Mouse (Mus musculus): ENCODE data around the gene Cdk5rap2. TPM values are rescaled to one million over a fixed set of nuclear protein-coding genes. Genes with fewer than 3 reads are reported as not detected.

Gene Cdk5rap2
- total and polyA plus RNA-seq, 2 experiments from 2014 or later = 2.8 to 6.1 TPM

DNA sequence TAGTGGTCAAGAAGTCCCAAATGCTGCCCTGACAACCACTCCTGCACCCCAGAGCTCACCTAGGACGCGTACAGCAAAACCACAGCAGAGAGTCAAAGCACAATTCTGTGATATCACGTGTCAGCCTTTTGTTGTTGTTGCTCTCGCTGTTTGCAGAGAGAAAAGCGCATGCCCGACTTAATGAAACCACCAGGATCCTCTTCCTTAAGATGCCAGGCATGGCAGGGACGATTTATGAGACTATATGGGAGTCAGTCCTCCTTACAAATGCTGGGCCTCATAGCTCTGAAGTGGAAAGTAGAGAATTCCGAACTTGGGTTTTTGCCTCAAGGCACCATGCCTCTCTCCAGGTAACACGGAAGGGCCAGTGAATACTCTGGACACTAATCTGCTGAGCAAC, 82.2 kb downstream of the Cdk5rap2 start:
- Histone ChIP-seq H3K36me3 (replicated peaks; ENCODE audit: control insufficient read depth, insufficient read depth, low read length) (0 out of 2 replicates have a peak, but pooled peaks cover 7% of the 10 kb centered on the region), H3K27ac (ENCODE audit: low read depth) (no peak overlapping the region), H3K4me2 (ENCODE audit: low read depth, low read length) (no peak overlapping the region), H3K27me3 (ENCODE audit: control insufficient read depth, insufficient read depth, low read length) (no peaks in the 10 kb centered on the region), H3K9me3 (replicated peaks; ENCODE audit: control insufficient read depth, low read length) (no peaks in the 10 kb centered on the region), H3K4me1 (ENCODE audit: control insufficient read depth, insufficient read depth) (no peaks in the 10 kb centered on the region), H3K4me3 (ENCODE audit: low read depth, low read length) (no peak overlapping the region), H3K9ac (replicated peaks; ENCODE audit: low read depth, low read length) (no peak overlapping the region)
- WGBS = 91% methylated on average over 9 of the region's 9 CpGs
- TF ChIP-seq CTCF (IDR thresholded peaks at IDR 0.05; ENCODE audit: low read depth) (no peak), EP300 (IDR thresholded peaks at IDR 0.05; ENCODE audit: low read depth) (no peak)
- no peak for DNase-seq (ENCODE audit: low spot score)
- ATAC-seq (ENCODE audit: insufficient read depth, low read depth) = no peak

DNA sequence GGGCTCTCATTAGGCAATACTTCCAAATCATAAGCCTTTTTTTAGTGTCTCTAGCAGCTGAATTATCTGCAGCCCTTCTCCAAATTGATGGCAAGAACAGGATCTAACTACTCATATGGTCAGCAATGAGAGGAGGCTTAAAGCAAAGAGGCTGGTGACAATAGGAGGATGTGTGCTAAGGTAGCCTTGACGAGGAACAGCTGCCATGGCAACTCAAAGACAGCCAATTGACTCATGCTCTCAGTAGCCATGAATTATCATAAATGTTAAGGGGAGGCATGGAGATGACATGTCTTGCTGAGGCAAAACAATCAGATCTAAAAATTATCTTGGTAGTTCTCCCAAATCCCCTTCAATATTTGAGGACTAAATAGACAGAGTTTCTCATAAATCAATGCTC, 82.8 kb downstream of the Cdk5rap2 start:
- Histone ChIP-seq H3K4me3 (ENCODE audit: low read depth, low read length) (no peak overlapping the region), H3K27me3 (ENCODE audit: control insufficient read depth, insufficient read depth, low read length) (no peaks in the 10 kb centered on the region), H3K4me2 (ENCODE audit: low read depth, low read length) (no peak overlapping the region), H3K4me1 (ENCODE audit: control insufficient read depth, insufficient read depth) (no peaks in the 10 kb centered on the region), H3K9ac (replicated peaks; ENCODE audit: low read depth, low read length) (no peak overlapping the region), H3K9me3 (replicated peaks; ENCODE audit: control insufficient read depth, low read length) (no peaks in the 10 kb centered on the region), H3K27ac (ENCODE audit: low read depth) (no peak overlapping the region), H3K36me3 (replicated peaks; ENCODE audit: control insufficient read depth, insufficient read depth, low read length) (0 out of 2 replicates have a peak, but pooled peaks cover 7% of the 10 kb centered on the region)
- WGBS = 76% methylated on average over 1 of the region's 1 CpGs
- TF ChIP-seq EP300 (IDR thresholded peaks at IDR 0.05; ENCODE audit: low read depth) = no peak
- no peak for TF ChIP-seq CTCF (IDR thresholded peaks at IDR 0.05; ENCODE audit: low read depth)
- DNase-seq (ENCODE audit: low spot score) (no peak), ATAC-seq (ENCODE audit: insufficient read depth, low read depth) (no peak)

DNA sequence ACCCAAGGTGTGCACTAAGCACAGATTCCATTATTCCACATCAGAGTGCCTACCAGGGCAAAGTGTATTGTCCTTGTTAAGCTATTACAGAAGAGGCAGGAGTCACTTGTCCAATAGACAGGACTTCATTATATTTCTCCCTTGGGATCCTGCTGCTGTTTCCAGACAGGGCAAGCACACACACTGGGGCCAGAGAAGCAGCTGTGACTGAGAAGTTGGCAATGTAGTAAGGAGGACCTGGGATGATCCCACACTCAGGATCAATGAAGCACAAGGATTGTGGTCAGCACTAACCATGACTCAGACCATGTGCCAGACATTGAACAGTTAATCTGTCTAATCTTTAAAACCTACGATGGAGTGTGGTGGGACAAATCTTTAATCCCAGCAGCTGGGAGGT, 88.7 kb downstream of the Cdk5rap2 start:
- TF ChIP-seq CTCF (IDR thresholded peaks at IDR 0.05; ENCODE audit: low read depth) = no peak
- peaks cover 14% of the 10 kb centered on the region for H3K36me3 ChIP-seq (replicated peaks; ENCODE audit: control insufficient read depth, insufficient read depth, low read length)
- no peak overlapping the region for H3K9ac ChIP-seq (replicated peaks; ENCODE audit: low read depth, low read length)
- 48% methylated on average over 1 of the region's 1 CpGs for WGBS
- no peak overlapping the region for H3K4me2 ChIP-seq (ENCODE audit: low read depth, low read length)
- H3K27ac ChIP-seq (ENCODE audit: low read depth) = no peak overlapping the region
- H3K4me3 ChIP-seq (ENCODE audit: low read depth, low read length) = no peak overlapping the region
- no peak for ATAC-seq (ENCODE audit: insufficient read depth, low read depth)
- DNase-seq (ENCODE audit: low spot score) = no peak
- no peaks in the 10 kb centered on the region for H3K9me3 ChIP-seq (replicated peaks; ENCODE audit: control insufficient read depth, low read length)
- H3K27me3 ChIP-seq (ENCODE audit: control insufficient read depth, insufficient read depth, low read length) = no peaks in the 10 kb centered on the region
- no peaks in the 10 kb centered on the region for H3K4me1 ChIP-seq (ENCODE audit: control insufficient read depth, insufficient read depth)

DNA sequence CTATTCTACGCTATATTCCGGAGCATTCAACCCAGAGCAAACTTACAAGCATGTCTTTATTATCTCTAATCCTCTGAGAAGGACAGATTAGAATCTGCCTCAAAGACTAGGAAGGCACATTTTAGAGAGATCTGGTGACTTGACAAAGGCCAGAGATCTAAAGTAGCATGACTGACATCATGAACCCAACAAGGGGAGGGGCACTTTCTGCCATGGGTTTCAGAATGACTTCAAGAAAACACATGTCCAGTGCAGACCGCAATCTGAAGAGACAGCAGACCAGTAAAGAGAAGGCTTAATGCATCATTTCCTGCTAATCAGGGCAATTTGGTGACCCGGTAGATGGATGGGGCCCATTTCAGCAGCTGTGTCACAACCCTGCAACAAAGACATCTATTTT, 98.1 kb downstream of the Cdk5rap2 start:
- ATAC-seq (ENCODE audit: insufficient read depth, low read depth) (no peak), DNase-seq (ENCODE audit: low spot score) (no peak)
- TF ChIP-seq EP300 (IDR thresholded peaks at IDR 0.05; ENCODE audit: low read depth) = no peak
- no peak for TF ChIP-seq CTCF (IDR thresholded peaks at IDR 0.05; ENCODE audit: low read depth)
- Histone ChIP-seq H3K27ac (ENCODE audit: low read depth) (no peak overlapping the region), H3K4me2 (ENCODE audit: low read depth, low read length) (no peak overlapping the region), H3K27me3 (ENCODE audit: control insufficient read depth, insufficient read depth, low read length) (no peaks in the 10 kb centered on the region), H3K9me3 (replicated peaks; ENCODE audit: control insufficient read depth, low read length) (no peaks in the 10 kb centered on the region), H3K9ac (replicated peaks; ENCODE audit: low read depth, low read length) (no peak overlapping the region), H3K4me1 (ENCODE audit: control insufficient read depth, insufficient read depth) (no peaks in the 10 kb centered on the region), H3K4me3 (ENCODE audit: low read depth, low read length) (no peak overlapping the region), H3K36me3 (replicated peaks; ENCODE audit: control insufficient read depth, insufficient read depth, low read length) (peaks cover 29% of the 10 kb centered on the region)
- WGBS = 83% methylated on average over 4 of the region's 4 CpGs

DNA sequence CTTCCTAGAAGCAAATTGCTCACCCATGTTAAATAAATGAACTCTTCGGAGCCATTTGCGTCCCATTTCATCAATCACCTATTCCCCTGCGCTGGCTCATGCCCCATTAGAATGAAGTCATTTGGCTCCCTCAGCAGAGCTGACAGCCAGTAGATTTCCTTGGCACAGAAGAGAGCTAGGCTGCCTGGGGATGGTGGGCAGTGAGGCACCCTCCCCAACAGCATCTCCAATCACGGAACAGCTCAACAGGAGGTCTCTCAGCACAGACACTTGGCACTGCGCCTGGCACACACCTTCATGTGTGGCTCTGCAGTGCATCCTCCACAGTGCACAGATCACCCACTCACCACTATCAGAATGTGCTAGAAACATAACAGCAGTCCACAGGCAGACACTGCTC, 98.7 kb downstream of the Cdk5rap2 start:
- no peaks in the 10 kb centered on the region for H3K9me3 ChIP-seq (replicated peaks; ENCODE audit: control insufficient read depth, low read length)
- DNase-seq (ENCODE audit: low spot score) (no peak), ATAC-seq (ENCODE audit: insufficient read depth, low read depth) (peak; percentile 36; the same call in 1 of the 2 replicates)
- H3K9ac ChIP-seq (replicated peaks; ENCODE audit: low read depth, low read length) = no peak overlapping the region
- peaks cover 23% of the 10 kb centered on the region for H3K36me3 ChIP-seq (replicated peaks; ENCODE audit: control insufficient read depth, insufficient read depth, low read length)
- no peaks in the 10 kb centered on the region for H3K4me1 ChIP-seq (ENCODE audit: control insufficient read depth, insufficient read depth)
- no peak overlapping the region for H3K4me2 ChIP-seq (ENCODE audit: low read depth, low read length)
- 62% methylated on average over 5 of the region's 5 CpGs for WGBS
- no peak overlapping the region for H3K27ac ChIP-seq (ENCODE audit: low read depth)
- no peaks in the 10 kb centered on the region for H3K27me3 ChIP-seq (ENCODE audit: control insufficient read depth, insufficient read depth, low read length)
- no peak overlapping the region for H3K4me3 ChIP-seq (ENCODE audit: low read depth, low read length)
- TF ChIP-seq EP300 (IDR thresholded peaks at IDR 0.05; ENCODE audit: low read depth) = no peak
- TF ChIP-seq CTCF (IDR thresholded peaks at IDR 0.05; ENCODE audit: low read depth) = no peak

DNA sequence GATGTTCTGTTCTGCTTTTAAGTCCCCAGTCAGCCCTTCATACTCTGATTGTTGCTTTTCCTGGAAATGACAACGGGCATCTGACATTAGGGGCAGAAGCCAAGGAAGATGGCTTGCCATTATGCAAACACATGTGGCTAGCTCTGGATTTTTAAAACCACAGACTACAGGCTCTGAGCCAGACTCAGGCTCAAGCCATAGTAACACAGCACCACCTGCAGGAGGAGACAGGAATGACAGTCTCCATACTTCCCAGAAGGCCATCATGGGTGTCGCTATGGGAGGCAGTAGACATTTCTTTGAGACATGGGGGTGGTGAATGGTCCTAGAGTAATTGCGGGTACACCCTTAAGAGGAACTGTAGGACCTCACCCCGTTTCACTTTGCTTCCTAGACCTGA, 103.0 kb downstream of the Cdk5rap2 start:
- Histone ChIP-seq H3K4me1 (ENCODE audit: control insufficient read depth, insufficient read depth) (no peaks in the 10 kb centered on the region), H3K9ac (replicated peaks; ENCODE audit: low read depth, low read length) (no peak overlapping the region), H3K9me3 (replicated peaks; ENCODE audit: control insufficient read depth, low read length) (no peaks in the 10 kb centered on the region), H3K27me3 (ENCODE audit: control insufficient read depth, insufficient read depth, low read length) (no peaks in the 10 kb centered on the region), H3K36me3 (replicated peaks; ENCODE audit: control insufficient read depth, insufficient read depth, low read length) (peaks cover 16% of the 10 kb centered on the region; the same call in 1 of the 2 replicates), H3K4me3 (ENCODE audit: low read depth, low read length) (no peak overlapping the region), H3K4me2 (ENCODE audit: low read depth, low read length) (no peak overlapping the region), H3K27ac (ENCODE audit: low read depth) (no peak overlapping the region)
- WGBS = 60% methylated on average over 4 of the region's 4 CpGs
- no peak for ATAC-seq (ENCODE audit: insufficient read depth, low read depth)
- TF ChIP-seq EP300 (IDR thresholded peaks at IDR 0.05; ENCODE audit: low read depth) (no peak), CTCF (IDR thresholded peaks at IDR 0.05; ENCODE audit: low read depth) (peak; percentile 93)
- DNase-seq (ENCODE audit: low spot score) = no peak
